Mouse (Mus musculus) testis, adult 2 months (tissue): ENCODE measurements around the gene 4931429L15Rik. TPM values are rescaled to one million over a fixed set of nuclear protein-coding genes. Genes with fewer than 3 reads are reported as not detected.
"Not testable (repeated sequence)": the region's sequence is repeated elsewhere in the genome, so short reads cannot be mapped to it uniquely, and the experiment has no call there.

ENCODE experiments used
- H3K27ac ChIP-seq: fragments of 200-500 bp; 2 replicates; pipeline ENCODE4 v1.5.1; 2012; ENCODE audit warnings: low read depth, low read length; ENCODE audit not compliant: control insufficient read depth, insufficient read depth
- H3K27me3 ChIP-seq: fragments of 200-500 bp; 2 replicates; pipeline ENCODE4 v1.6.1; 2012; ENCODE audit warnings: mild to moderate bottlenecking, low read length, moderate library complexity; ENCODE audit not compliant: control insufficient read depth, insufficient read depth
- H3K36me3 ChIP-seq: fragments of 200-500 bp; 2 replicates; pipeline ENCODE4 v1.6.1; 2012; ENCODE audit warnings: mild to moderate bottlenecking, low read length; ENCODE audit not compliant: control insufficient read depth, insufficient read depth
- H3K4me1 ChIP-seq: fragments of 200-500 bp; 2 replicates; pipeline ENCODE4 v1.6.1; 2012; ENCODE audit warnings: low read length; ENCODE audit not compliant: control insufficient read depth, insufficient read depth
- H3K4me3 ChIP-seq: fragments of 200-500 bp; 2 replicates; pipeline ENCODE4 v1.5.1; 2012; ENCODE audit warnings: low read depth, mild to moderate bottlenecking, low read length, moderate library complexity, mixed read lengths; ENCODE audit not compliant: control insufficient read depth
- CTCF ChIP-seq: fragments of 200-500 bp; IDR thresholded peaks from 2 replicates; pipeline ENCODE4 v1.5.1; 2012; ENCODE audit warnings: low read depth, mild to moderate bottlenecking, inconsistent platforms, low read length, moderate library complexity; ENCODE audit not compliant: control insufficient read depth, insufficient read depth, insufficient replicate concordance
- POLR2A ChIP-seq: fragments of 200-500 bp; IDR thresholded peaks from 2 replicates; pipeline ENCODE4 v1.6.1; 2012; ENCODE audit warnings: low read depth, mild to moderate bottlenecking, inconsistent platforms, low read length, moderate library complexity; ENCODE audit not compliant: control insufficient read depth
- polyA plus RNA-seq: library from polyadenylated mRNA; depleted of rRNA; stranded (reverse); fragments of >200 nt; gene quantifications from 2 replicates; pipeline ENCODE4 v1.2.3, GENCODE M21; 2012; rRNA removed

The 4931429L15Rik gene
- 180 and 193 TPM in 2 replicates for polyA plus RNA-seq

GRCm38 (mm10) chr9:46319886-46320285, at the start of gene 4931429L15Rik:
TSS of gene 4931429L15Rik (minus strand) at chr9:46319986.
- not testable (repeated sequence) for H3K36me3 ChIP-seq, H3K4me1 ChIP-seq, H3K27me3 ChIP-seq, H3K27ac ChIP-seq
- peak within 1 kb of the TSS; percentile 82 for H3K4me3 ChIP-seq

GRCm38 (mm10) chr9:46362459-46362858, 42.7 kb upstream of the 4931429L15Rik start:
- Histone ChIP-seq H3K4me1 (no peaks in the 10 kb centered on the region), H3K27ac (no peak overlapping the region), H3K36me3 (no peaks in the 10 kb centered on the region), H3K4me3 (no peak overlapping the region), H3K27me3 (no peaks in the 10 kb centered on the region)
- TF ChIP-seq CTCF (no peak), POLR2A (no peak)

- Histone ChIP-seq H3K27me3 (no peaks in the 10 kb centered on the region), H3K4me1 (no peaks in the 10 kb centered on the region), H3K4me3 (no peak overlapping the region), H3K27ac (no peak overlapping the region), H3K36me3 (no peaks in the 10 kb centered on the region)
- TF ChIP-seq CTCF = no peak
- TF ChIP-seq POLR2A = no peak
Measured at GRCm38 (mm10) chr9:46361461-46362111, 41.8 kb upstream of the 4931429L15Rik start.

- Histone ChIP-seq H3K27ac (no peak overlapping the region), H3K4me3 (no peak overlapping the region), H3K36me3 (no peaks in the 10 kb centered on the region), H3K4me1 (peaks cover 12% of the 10 kb centered on the region), H3K27me3 (no peaks in the 10 kb centered on the region)
- no peak for TF ChIP-seq POLR2A
- peak; percentile 31; the same call in 1 of the 2 replicates for TF ChIP-seq CTCF
Measured at GRCm38 (mm10) chr9:46353992-46354391, 34.2 kb upstream of the 4931429L15Rik start.

GRCm38 (mm10) chr9:46353330-46353724, 33.5 kb upstream of the 4931429L15Rik start:
- TF ChIP-seq CTCF = no peak
- TF ChIP-seq POLR2A = no peak
- H3K4me1 ChIP-seq = peaks cover 12% of the 10 kb centered on the region
- H3K4me3 ChIP-seq = no peak overlapping the region
- no peaks in the 10 kb centered on the region for H3K27me3 ChIP-seq
- no peaks in the 10 kb centered on the region for H3K36me3 ChIP-seq
- H3K27ac ChIP-seq = no peak overlapping the region

- no peak overlapping the region for H3K27ac ChIP-seq
- H3K4me3 ChIP-seq = no peak overlapping the region
- H3K36me3 ChIP-seq = no peaks in the 10 kb centered on the region
- no peaks in the 10 kb centered on the region for H3K27me3 ChIP-seq
- no peak for TF ChIP-seq POLR2A
- TF ChIP-seq CTCF = no peak
- peaks cover 12% of the 10 kb centered on the region for H3K4me1 ChIP-seq
Measured at GRCm38 (mm10) chr9:46352651-46353329, 33.0 kb upstream of the 4931429L15Rik start.

- H3K27ac ChIP-seq = no peak overlapping the region
- TF ChIP-seq CTCF = no peak
- no peak for TF ChIP-seq POLR2A
- H3K4me3 ChIP-seq = no peak overlapping the region
- H3K36me3 ChIP-seq = no peaks in the 10 kb centered on the region
- no peaks in the 10 kb centered on the region for H3K27me3 ChIP-seq
- peaks cover 12% of the 10 kb centered on the region for H3K4me1 ChIP-seq
Measured at GRCm38 (mm10) chr9:46350451-46350981, 30.7 kb upstream of the 4931429L15Rik start.
